Mouse (Mus musculus) mouse trophoblast stem cell (cell line): ENCODE results near the gene 2610028H24Rik.

Experiments used
- in situ Hi-C, 2 experiments: fragments of 300-500 bp; cut with MseI, MboI; formaldehyde crosslinking; loops; 2 replicates in 1 of 2; 3 replicates in 1 of 2; pipeline ENCODE4 v1.15.1; 2025

The 2610028H24Rik gene

DNA sequence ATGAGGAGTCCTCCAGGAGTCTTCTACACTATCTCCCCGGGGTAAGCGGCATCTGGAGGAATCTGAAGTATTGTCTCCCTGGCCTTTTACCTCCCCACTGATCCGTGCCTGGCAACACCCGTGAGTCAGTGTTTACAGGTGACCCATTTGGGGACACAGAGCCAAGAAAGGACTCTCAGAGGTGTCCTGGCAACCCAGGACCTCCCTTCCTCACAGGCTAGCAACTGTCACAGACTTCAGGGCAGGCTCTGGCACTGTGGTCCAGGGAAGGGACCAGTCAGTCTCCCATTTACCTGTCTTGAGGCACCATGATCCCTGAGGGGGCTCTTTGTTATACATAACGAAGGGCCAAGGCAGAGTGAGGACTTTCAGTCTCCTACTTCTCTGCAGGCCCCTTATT, at the start of gene 2610028H24Rik:
2610028H24Rik (plus strand) TSS at position 231 of the 400 bp plus-strand sequence.
- in situ Hi-C loops = no loop called here

DNA sequence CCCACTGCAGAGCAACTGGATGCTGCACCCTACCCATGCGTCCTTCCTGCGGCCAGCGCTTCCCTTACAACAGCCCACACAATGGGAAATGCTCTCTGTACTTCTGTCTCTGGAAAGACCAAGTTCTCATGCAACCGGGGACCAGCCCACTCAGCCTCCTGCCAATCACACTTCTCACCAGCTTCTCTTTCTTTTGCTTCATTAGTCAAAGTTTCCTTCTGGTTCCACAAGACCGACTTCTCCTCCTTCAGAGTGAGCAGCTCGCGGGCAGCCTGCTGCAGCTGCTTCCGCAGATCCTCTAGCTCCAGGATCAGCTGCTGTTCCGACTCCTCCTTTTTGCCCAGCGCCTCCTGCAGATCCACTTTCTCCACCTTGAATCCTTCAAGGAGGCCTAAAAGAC, 40.4 kb upstream of the 2610028H24Rik start:
- in situ Hi-C loops = no loop called here

DNA sequence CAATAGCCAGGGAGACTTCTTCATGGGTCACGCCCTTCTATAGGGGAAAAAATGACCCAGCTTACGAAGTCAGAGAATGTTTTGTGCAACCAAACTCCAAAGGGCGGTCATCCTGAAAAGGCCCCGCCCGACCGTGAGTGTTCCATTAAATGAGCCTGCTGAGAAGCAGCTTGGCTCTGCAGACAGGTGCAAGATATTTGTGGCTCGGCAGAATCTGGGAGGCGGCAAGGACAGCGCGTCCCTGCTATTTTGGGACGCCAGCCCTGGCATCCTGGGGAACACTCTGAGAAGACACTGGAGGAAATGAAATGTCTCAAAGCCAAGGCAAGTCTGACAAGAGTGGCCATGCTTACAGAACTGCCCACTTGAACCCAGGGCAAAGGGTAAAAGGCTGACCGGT, 32.1 kb upstream of the 2610028H24Rik start:
- in situ Hi-C loops = no loop called here

DNA sequence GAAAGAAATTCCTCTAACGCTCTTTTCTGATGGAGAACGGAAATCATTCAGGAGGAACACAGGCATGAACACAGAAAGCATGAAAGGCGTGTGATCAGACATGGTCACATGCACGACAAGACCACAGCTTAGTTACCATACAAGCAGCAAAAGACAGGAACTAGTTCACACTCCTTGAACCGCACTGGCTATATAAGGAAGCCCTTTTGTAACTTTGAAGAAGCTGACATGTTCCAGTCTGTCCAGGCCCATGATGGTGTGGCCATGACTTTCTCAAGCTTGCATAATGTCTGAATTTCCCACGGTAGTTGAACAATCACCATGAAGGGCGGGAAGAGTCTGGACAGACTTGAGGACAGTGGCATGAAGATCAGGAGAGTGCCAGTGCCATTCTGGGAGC, 23.2 kb upstream of the 2610028H24Rik start:
- in situ Hi-C loops = no loop called here

DNA sequence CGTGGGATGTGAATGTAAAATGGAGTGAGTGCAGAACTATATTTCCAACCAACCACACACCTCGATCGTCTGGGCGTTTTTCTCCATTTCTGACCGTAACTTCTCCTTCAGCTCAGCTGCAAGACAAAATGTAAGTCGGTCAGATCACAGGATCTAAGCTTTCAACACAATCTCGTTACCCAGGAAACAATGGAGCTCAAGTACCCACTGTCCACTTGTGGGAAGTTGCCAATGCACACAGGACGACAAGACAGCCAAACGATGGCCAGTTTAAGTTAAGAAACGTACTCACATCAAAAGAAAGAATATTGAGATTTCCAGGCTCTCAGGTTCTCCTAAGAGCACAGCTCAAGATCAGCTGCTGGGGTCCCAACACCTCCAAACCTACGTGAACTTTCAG, 15.0 kb upstream of the 2610028H24Rik start:
- in situ Hi-C loops = no loop called here

DNA sequence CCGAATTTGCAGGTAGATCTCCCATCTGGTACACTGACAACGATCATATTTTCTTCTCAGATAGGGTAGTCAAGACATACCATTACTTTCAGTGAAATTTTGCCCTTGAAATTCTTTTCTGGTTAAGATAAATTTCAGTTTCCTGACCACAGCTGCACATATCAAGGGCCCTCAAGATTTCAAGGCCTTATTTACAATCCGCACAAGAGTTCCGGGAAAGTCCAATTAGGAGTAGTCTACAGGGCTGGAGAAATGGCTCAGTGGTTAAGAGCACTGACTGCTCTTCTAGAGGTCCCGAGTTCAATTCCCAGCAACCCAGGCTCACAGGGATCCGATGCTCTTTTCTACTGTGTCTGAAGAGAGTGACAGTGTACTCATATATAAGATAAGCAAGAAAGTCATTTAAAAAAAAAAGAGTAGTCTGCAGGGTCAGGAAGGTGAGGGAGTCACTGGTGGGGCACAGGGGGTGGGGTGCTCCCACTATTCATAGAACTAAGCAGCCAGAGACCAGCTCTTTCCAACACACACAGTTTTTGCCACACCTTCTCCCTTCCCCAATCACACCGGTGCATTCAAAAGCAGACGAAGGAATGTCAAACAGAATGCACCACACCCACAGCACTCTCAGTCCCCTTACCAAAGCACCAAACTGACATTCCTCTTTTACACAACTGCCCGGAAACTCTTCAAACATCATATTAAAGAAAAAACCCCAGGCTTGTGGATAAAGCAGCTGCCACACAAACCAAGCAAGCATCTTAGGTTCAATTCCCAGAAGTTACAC, 9.6 kb upstream of the 2610028H24Rik start:
- in situ Hi-C loops = no loop called here

DNA sequence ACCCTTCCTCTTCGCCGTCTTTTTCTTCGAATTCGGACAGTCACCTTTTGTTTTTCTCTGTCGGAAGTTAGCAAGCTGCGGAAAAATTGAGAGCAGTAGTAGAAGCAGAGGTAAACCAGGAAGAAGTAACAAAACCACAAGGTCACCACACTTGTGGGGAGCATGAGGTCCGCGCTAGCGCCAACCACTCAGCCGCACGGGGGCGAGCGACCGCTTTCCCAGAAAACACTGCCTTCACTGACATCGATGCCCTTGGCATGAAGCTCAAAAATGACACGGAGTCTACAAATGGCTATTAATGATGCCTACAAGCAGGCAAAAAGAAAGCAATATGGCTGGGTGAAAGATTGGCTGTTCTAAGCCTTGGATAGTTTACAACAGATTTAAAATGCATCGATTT, 8.6 kb upstream of the 2610028H24Rik start, which contains the start of gene AC141477.1:
AC141477.1 (minus strand) TSS at position 164 of the 400 bp plus-strand sequence.
- in situ Hi-C loops = no loop called here

DNA sequence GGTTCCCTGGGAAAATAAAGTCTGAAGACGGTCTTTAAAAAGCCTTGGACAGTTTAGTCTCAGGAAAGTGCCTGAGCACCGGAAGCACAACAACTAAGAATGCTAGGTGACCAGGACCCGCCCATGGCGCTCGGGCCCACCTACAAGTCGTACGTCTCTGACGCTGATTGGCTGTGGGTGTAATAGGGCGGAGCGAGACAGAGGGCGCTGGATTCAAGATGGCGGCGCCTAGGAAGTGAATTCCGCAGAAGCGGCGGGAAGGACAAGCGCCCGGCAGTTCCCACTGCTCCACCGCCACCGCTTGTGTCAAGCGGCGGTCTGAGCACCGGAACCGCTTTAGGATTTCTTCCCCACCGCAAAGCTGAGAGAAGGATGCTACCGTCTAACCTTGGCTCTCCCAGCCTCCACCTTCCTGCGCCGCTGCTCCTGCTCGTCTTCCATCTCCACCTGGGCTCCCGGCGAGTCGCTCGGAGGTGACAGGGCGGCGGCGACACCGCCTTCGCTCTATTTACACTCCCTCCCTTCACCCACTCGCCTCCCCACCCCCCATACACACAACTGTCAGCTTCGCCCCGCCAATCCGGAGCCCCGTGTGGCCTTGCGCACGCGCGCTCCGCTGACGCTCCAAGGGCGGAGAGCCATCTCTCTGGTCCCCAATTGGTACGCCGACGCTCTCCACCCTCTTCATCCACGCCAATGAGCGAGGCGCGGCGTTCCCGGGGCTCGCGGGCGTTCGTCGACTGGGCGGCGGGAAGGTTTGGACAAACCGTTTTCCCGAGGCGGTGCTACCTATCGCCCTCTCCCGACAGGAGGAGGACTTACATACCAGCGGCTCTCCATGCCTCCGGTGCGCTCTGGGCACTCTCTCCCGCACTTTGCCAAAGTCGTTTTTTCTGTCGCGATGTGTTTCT, 6.4 kb upstream of the 2610028H24Rik start, which contains the start of gene Pcnt:
Pcnt (minus strand) TSS at position 609 of the 911 bp plus-strand sequence.
- in situ Hi-C loops = no loop called here

DNA sequence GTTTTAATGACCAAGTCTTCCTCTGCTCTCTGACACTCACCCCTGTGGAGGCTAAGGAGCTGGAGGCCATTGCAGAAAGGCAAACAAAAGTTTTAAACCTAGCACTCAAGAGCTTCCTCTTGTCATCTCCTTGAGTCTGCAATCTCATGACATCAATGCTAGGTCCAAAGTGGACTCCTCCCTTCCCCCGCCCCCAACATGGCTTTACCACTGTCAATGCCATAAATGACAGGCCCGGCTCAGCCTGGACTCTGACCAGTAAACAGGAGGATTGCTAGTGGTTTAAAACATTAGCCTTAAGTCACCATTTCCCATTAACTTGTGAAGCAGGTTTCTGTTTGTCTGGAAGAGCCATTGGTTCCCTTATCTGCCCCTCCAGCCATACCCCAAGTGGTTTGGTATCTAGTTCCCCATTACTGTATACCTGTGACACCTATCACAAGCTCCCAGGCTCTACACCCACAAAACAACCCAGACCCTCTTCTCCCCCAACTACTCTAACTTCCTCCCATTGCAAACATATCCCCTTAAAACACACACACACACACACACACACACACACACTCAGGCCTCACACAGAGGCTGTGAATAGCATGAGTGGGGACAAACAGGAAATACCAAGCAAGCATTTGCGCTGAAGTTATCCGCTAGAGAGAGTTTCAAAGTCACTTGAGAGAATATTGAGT, 2.7 kb upstream of the 2610028H24Rik start:
- in situ Hi-C loops = no loop called here

DNA sequence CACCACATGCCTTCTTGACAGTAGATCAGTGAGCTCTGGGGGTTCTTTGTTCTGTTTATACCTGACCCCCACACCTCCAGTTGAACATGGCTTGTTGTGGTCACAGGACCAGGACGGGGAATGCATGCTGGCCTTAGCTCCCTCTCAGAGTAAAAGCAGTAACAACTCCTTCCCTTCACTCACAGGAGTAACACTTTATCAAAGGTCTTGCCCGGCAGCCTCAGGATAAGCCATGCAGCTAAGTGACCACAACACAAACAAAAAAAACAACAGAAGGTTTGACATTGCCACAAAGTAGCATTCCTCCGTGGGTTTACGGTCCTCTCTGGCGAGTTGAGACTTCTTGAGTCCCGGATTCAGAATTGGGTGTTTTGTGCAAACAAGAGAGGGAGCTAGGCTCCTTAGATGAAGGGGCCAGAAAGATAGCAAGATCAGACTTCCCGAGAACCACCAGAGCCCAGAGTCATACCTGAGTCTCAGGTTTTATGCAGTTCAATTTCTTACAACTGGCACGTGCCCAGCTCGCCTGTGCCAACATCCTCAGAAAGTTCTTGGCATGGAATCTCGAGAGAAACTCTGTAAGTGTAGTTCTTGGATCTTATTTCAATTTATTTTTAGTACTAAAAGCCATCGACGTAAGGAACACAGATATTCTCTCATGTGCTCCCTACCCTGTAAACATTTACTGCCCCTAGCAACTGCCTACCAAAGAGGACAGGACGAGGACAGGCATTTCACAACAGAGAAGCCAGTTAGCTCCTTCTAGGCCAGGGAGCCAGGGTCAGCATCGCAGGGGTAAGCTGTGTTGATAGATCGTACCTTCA, 1.3 kb upstream of the 2610028H24Rik start:
- in situ Hi-C loops = no loop called here

DNA sequence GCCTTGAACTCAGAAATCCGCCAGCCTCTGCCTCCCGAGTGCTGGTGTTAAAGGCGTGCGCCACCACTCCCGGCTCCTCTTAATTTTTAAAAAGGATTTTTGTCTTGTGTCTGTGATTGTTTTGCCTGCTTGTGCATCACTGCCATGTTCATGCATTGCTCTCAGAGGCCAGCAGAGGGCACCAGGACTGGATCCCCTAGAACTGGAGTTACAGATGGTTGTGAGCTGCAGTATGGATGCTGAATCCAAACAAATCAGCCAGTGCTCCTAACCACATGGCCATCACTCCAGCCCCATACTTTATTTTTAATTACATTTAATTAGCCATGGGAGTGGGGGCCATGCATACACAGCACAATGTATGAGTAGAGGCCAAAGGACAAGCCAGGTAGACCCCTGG, 6.4 kb downstream of the 2610028H24Rik start:
- in situ Hi-C loops = loop anchor here in 1 of 2 experiments (10.0 kb wide), 1 partner anchor 280 kb away; no protein-coding TSS in a partner anchor

DNA sequence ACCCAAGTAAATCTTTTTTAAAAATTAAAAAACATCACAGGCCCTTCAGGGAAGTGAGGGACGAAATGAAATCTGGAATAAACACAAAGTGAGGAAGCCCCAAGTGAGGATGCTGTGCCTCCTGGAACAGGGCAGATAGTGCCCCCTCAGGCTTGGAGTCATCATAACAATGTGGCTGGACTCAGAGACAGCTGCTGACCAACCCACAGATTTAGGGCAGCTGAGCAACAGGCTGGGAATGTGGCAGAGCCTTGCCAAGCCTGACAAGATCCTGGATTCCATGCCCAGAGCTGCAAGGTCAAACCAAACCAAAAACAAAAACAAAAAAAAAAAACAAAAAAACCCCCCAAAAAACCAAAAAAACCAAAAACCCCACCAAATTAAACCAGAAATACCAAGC, 12.4 kb downstream of the 2610028H24Rik start:
- in situ Hi-C loops = no loop called here

DNA sequence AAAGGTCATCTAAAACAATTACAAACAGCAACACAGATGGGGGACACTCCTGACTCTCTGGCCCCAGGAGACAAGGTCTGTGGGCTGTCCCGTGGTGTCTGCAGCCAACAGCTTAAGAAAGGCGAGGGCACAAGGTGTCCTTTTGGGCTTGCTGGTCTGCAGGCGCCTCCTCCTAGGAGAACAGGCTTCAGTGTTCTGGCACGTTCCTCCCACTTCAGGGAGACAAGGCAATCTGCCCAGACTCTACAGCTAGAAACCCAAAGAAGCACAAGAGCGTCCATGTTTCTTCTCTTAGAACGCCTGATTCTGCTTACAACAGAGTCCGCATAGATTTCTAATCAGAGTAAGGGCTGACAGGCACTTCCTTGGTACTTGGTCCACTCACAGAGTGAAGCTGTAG, 13.4 kb downstream of the 2610028H24Rik start:
- in situ Hi-C loops = no loop called here

DNA sequence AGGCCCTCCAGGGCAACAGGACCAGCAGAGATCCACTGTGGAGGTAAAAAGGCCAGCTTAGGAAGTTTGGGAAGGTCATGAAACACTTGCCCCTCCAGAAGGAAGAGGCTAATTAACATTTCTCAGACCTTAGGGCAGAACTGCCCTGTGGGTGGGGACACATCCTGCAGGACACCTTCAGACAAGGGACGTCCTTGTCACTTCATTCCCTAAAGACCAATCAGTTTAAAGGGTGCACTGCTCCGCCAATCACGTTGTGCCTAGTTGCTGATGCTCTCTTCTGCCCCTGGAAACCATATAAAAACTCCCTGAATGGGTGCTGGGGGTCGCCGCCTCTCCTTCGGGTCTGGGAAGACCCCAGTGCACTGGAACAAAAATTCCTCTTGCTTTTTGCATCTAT, 13.8 kb downstream of the 2610028H24Rik start:
- in situ Hi-C loops = no loop called here

DNA sequence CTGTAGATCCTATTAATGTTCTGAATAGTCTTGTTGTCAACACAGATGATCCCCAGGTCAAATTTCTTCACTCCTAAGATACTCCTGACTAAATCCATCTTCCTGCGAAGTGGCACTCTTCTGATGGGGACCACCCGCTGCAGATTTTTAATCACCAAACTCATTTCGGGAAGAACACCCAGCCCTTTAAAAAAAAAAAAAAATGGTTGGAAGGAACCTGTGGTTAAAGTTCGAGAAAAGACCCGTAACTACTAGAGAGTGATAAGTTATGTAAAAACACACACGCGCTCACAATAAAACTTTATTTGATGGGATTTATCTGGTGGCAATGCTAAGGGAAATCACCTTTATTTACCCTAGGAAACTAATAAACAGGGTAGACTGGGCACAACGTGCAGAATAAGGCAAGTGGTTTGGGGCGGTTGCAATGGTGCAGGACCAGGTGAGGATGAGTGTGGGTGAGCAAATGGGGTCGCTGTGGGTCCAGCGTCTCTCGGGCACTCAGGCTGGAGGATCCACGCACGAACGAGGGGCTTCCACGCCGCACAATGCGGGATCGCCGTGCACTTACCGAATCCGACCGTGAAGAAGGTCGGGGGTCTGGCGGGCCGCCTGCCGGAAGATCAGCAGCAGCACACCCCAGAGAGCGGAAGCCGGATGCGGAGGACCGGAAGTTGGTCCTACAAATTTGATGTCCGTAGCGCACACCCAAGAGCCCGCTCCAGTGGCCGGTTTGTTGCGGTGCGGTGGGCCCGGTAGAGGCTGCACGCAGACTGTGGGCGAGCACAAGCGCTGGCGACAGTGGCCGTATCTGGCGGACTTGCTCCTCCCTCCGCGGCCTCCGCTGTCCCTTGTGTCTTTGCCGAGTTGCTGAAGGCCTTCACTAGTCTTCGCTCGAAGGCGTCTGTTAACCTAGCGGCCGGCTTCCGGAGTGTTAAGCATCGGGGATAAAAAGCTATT, 19.6 kb downstream of the 2610028H24Rik start, which contains the start of the genes Mcm3ap and Ybey:
Mcm3ap (plus strand) TSS at position 725 of the 960 bp plus-strand sequence.
Ybey (minus strand) TSS at position 912 of the 960 bp plus-strand sequence.
- in situ Hi-C loops = no loop called here

DNA sequence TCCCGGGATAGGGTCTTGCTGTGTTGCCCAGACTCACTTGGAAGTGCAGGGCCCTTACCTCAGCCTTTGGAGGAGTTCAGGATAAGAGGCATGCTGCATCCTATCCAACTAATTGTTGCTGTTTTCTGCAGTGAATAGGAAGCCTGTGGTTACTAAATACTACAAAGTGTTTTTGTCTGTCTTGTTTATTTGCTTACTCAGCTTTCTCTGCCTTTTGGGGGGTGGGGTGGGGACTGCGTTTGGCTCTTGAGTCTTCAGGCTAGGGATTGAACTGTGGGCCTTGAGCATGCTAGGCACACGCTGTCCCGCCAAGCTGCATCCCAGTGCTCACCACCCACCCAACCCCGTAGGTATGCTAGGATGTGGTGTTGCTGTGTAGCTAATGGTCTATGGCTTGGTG, 24.9 kb downstream of the 2610028H24Rik start:
- in situ Hi-C loops = no loop called here

DNA sequence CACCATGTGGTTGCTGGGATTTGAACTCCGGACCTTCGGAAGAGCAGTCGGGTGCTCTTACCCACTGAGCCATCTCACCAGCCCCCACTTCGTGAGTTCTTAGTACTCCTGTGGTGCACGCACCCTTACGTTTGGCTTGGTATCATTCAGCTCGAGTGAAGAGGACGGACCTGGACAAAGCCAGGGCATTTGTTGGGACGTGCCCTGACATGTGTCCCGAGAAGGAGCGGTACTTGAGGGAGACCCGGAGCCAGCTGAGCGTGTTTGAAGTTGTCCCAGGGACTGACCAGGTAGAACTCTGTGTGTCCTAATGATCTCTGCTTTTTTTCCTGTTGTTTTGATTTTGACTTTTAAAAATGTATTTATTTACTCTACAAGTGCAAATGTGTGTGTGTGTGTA, 32.0 kb downstream of the 2610028H24Rik start:
- in situ Hi-C loops = no loop called here

DNA sequence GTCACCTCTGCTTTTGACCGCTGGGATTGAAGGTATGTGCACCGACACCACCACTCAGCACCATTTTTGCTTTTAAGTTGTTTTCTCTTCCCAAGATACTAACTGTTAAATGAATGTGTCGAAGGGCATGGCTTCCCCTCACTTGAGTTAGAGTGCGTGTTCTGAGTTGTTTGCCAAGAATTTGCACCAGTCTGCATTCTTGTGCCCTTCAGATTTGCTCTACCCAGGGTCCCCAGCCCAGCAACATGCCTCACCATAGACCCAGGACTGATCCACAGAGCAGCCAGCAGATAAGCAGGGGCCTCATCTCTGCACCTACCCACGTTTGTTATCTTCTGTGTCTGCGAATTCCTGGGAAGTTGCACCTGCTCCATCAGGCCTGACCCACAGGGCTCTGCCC, 32.6 kb downstream of the 2610028H24Rik start:
- in situ Hi-C loops = no loop called here

DNA sequence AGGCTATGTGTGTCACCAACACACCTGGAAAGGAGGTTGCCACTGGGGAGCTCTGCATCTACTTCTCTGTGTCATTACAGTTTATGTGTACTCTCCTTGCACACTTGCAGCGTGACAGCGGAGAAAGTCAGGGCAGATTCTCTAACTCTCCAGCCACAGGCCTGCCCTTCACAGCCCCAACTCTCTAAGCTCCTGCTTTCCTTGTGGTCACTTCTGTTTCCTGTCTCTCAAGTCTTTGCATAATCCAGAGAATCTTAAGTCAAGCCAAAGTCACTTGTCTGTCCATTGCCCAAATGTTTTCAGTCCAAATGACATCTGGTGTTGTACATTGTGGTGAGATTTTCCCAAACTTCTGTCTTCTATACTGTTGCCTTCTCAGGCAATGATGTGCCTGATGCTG, 37.4 kb downstream of the 2610028H24Rik start:
- in situ Hi-C loops = no loop called here

DNA sequence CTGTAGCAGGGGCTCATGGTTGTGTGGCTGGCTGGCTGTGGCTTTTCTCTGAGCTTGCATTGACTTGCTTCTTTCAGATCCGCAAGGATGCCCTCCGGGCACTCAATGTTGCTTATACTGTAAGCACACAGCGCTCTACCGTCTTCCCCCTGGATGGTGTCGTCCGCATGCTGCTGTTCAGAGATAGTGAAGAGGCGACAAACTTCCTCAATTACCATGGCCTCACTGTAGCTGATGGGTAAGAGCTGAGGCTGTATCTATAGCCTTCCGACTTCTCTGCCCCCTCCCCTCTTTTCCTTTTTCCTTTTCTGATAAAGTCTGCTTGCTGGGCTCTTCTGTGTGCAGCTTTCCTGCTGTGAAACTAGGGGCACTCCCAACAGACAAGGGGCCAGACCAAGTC, 39.4 kb downstream of the 2610028H24Rik start:
- in situ Hi-C loops = no loop called here
